Mouse (Mus musculus): ENCODE measurements at regions not wholly inside any gene's neighbourhood (a gene's known extent, or its start where the extent isn't known, plus 50 kb on each side); places are given as distances from the start of the nearest gene placed in this dataset.

DNA sequence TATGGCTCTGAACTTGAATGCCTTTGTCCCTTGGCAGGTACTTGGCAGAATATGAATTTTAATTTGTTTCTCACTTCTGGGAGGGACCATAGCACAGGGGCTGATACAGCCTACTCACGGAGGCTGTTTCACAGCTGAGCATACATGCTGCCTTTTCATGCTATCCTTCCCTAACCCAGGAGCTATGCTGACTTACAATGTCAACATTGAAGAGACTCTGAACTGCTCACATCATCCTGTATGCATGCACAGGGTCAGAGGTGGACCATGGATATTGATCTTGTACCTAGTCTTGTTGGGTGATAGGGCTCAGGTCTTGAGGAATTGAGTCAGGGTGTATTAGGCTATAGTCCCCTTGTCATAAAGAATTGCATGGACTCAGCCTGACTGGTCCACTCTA lies 74.5 kb downstream of the Cmpk2 start:
- Histone ChIP-seq H3K9ac (replicated peaks) (no peak overlapping the region), H3K4me2 (ENCODE audit: low read depth) (no peak overlapping the region), H3K4me1 (replicated peaks; ENCODE audit: control insufficient read depth in 2 of 2, insufficient read depth in 2 of 2, low read length in 1 of 2) (no peaks in the 10 kb centered on the region), H3K36me3 (replicated peaks; ENCODE audit: control insufficient read depth, insufficient read depth, low read depth) (no peaks in the 10 kb centered on the region), H3K27ac (no peak overlapping the region), H3K27me3 (ENCODE audit: control insufficient read depth, insufficient read depth, low read length) (no peaks in the 10 kb centered on the region), H3K4me3 (ENCODE audit: insufficient read depth in 1 of 2, low read depth in 2 of 2, low read length in 2 of 2) (no peak overlapping the region), H3K9me3 (ENCODE audit: control insufficient read depth, low read length) (no peaks in the 10 kb centered on the region)
- WGBS (ENCODE audit: insufficient replicate concordance): 64% methylated on average over 1 of the region's 1 CpGs
- no peak for ATAC-seq (ENCODE audit: insufficient read depth)
- DNase-seq (ENCODE audit: low read depth in 3 of 3, low spot score in 3 of 3): no peak
- TF ChIP-seq CTCF (IDR thresholded peaks at IDR 0.05; ENCODE audit: low read depth) (no peak), EP300 (IDR thresholded peaks at IDR 0.05; ENCODE audit: low read depth) (no peak)

- Histone ChIP-seq H3K27ac (no peak overlapping the region), H3K9me3 (ENCODE audit: control insufficient read depth, low read length) (no peaks in the 10 kb centered on the region), H3K4me2 (ENCODE audit: low read depth) (no peak overlapping the region), H3K4me1 (replicated peaks; ENCODE audit: control insufficient read depth in 2 of 2, insufficient read depth in 2 of 2, low read length in 1 of 2) (no peaks in the 10 kb centered on the region), H3K9ac (replicated peaks) (no peak overlapping the region), H3K4me3 (ENCODE audit: insufficient read depth in 1 of 2, low read depth in 2 of 2, low read length in 2 of 2) (no peak overlapping the region), H3K27me3 (ENCODE audit: control insufficient read depth, insufficient read depth, low read length) (no peaks in the 10 kb centered on the region), H3K36me3 (replicated peaks; ENCODE audit: control insufficient read depth, insufficient read depth, low read depth) (no peaks in the 10 kb centered on the region)
- DNase-seq (ENCODE audit: low read depth in 3 of 3, low spot score in 3 of 3): no peak
- TF ChIP-seq CTCF (IDR thresholded peaks at IDR 0.05; ENCODE audit: low read depth) (no peak), EP300 (IDR thresholded peaks at IDR 0.05; ENCODE audit: low read depth) (no peak)
- WGBS (ENCODE audit: insufficient replicate concordance): 22% methylated on average over 2 of the region's 2 CpGs
- no peak for ATAC-seq (ENCODE audit: insufficient read depth)
Measured at GRCm38 (mm10) chr12:26542451-26542850, 73.4 kb downstream of the Cmpk2 start.

DNA sequence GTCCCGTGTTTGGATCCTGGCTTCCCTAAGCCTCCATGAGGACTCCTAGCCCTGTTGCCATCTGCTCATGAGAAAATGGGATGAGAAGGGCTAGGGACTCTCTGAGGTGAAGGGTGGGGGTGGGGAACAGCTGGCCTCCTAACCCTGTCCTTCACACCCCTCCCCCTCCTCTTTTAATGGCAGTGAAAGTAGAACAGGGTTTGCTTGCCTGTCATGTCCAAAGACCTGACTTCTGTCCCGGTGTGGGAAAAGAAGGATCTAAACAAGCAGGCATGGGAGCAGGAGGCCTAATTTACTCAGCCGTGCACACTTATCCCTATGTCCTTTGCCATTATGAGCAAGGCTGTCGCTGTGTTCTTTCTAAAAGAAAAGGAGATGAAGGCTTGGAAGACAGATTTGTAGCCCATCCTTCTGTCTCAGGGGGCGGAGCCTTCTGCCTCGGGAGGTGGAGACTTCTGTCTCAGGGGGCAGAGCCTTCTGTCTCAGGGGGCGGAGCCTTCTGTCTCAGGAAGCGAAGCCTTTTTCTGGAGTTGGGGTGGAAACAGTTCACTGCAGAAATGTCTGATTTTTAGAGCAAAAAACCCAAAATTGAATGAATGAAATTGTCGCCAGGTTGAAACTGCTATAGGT lies 66.4 kb downstream of the Cmpk2 start:
- H3K9ac ChIP-seq (replicated peaks): no peak overlapping the region
- H3K36me3 ChIP-seq (replicated peaks; ENCODE audit: control insufficient read depth, insufficient read depth, low read depth): no peaks in the 10 kb centered on the region
- DNase-seq (ENCODE audit: low read depth in 3 of 3, low spot score in 3 of 3) (no peak), ATAC-seq (ENCODE audit: insufficient read depth) (no peak)
- H3K27me3 ChIP-seq (ENCODE audit: control insufficient read depth, insufficient read depth, low read length): no peaks in the 10 kb centered on the region
- TF ChIP-seq EP300 (IDR thresholded peaks at IDR 0.05; ENCODE audit: low read depth) (no peak), CTCF (IDR thresholded peaks at IDR 0.05; ENCODE audit: low read depth) (no peak)
- WGBS (ENCODE audit: insufficient replicate concordance): 60% methylated on average over 9 of the region's 9 CpGs
- H3K4me3 ChIP-seq (ENCODE audit: insufficient read depth in 1 of 2, low read depth in 2 of 2, low read length in 2 of 2): no peak overlapping the region
- no peak overlapping the region for H3K4me2 ChIP-seq (ENCODE audit: low read depth)
- no peaks in the 10 kb centered on the region for H3K9me3 ChIP-seq (ENCODE audit: control insufficient read depth, low read length)
- H3K4me1 ChIP-seq (replicated peaks; ENCODE audit: control insufficient read depth in 2 of 2, insufficient read depth in 2 of 2, low read length in 1 of 2): no peaks in the 10 kb centered on the region
- no peak overlapping the region for H3K27ac ChIP-seq

DNA sequence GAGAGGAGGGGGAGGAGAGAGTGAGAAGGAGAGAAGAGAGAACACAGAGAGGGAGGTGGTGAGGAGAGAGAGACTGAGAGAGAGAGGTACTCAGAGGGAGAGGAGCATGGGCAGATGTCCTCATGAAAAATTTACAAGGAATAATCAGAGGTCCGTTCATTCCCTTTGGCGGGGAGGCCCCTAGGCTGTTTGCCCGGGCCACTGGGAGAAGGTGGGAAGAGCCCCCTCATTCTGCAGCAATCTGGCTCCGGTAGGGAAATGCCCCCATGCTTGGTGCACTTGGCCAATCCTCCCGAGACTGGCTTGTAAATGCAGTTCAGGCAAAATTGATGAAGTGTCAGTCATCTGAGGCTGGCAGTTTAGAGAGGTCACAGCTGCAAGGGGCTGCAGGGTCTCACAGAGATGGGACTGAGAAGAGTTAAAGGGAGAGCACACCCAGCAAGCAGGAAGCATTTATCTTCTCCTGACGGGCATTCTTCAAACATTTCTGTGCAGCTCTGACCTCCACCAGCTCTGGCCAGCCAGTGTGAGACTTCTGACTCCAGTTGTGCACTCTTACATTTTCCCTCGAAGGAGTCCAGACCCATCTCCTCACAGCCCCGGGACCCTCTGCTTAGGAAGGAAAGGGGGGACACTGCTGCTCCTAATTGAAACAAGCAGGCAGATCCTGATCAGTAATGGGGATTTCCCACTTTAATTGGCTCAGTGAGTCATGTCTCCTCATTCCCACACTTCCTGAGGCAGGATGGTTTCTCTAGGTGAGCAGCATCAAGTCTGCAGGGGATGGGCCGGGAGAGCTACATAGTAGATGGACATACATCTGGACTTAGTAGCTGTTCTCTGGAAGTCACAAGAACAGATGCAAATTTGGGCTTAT lies 65.5 kb downstream of the Cmpk2 start:
- no peak for DNase-seq (ENCODE audit: low read depth in 3 of 3, low spot score in 3 of 3)
- 32% methylated on average over 9 of the region's 9 CpGs for WGBS (ENCODE audit: insufficient replicate concordance)
- H3K27me3 ChIP-seq (ENCODE audit: control insufficient read depth, insufficient read depth, low read length): no peaks in the 10 kb centered on the region

GRCm38 (mm10) chr12:26533641-26534151 lies 64.7 kb downstream of the Cmpk2 start:
- Histone ChIP-seq H3K27me3 (ENCODE audit: control insufficient read depth, insufficient read depth, low read length) (no peaks in the 10 kb centered on the region), H3K4me3 (ENCODE audit: insufficient read depth in 1 of 2, low read depth in 2 of 2, low read length in 2 of 2) (no peak overlapping the region), H3K4me2 (ENCODE audit: low read depth) (no peak overlapping the region), H3K4me1 (replicated peaks; ENCODE audit: control insufficient read depth in 2 of 2, insufficient read depth in 2 of 2, low read length in 1 of 2) (no peaks in the 10 kb centered on the region), H3K9ac (replicated peaks) (no peak overlapping the region), H3K27ac (no peak overlapping the region), H3K9me3 (ENCODE audit: control insufficient read depth, low read length) (no peaks in the 10 kb centered on the region), H3K36me3 (replicated peaks; ENCODE audit: control insufficient read depth, insufficient read depth, low read depth) (no peaks in the 10 kb centered on the region)
- WGBS (ENCODE audit: insufficient replicate concordance): 51% methylated on average over 9 of the region's 9 CpGs
- TF ChIP-seq CTCF (IDR thresholded peaks at IDR 0.05; ENCODE audit: low read depth) (no peak), EP300 (IDR thresholded peaks at IDR 0.05; ENCODE audit: low read depth) (no peak)
- ATAC-seq (ENCODE audit: insufficient read depth) (no peak), DNase-seq (ENCODE audit: low read depth in 3 of 3, low spot score in 3 of 3) (no peak)

More for the DNA sequence above, 65.5 kb downstream of the Cmpk2 start:
- H3K4me3 ChIP-seq (ENCODE audit: insufficient read depth in 1 of 2, low read depth in 2 of 2, low read length in 2 of 2): no peak overlapping the region
- H3K9me3 ChIP-seq (ENCODE audit: control insufficient read depth, low read length): no peaks in the 10 kb centered on the region
- no peak overlapping the region for H3K4me2 ChIP-seq (ENCODE audit: low read depth)
- no peaks in the 10 kb centered on the region for H3K4me1 ChIP-seq (replicated peaks; ENCODE audit: control insufficient read depth in 2 of 2, insufficient read depth in 2 of 2, low read length in 1 of 2)
- H3K36me3 ChIP-seq (replicated peaks; ENCODE audit: control insufficient read depth, insufficient read depth, low read depth): no peaks in the 10 kb centered on the region
- ATAC-seq (ENCODE audit: insufficient read depth): no peak
- H3K9ac ChIP-seq (replicated peaks): no peak overlapping the region
- no peak overlapping the region for H3K27ac ChIP-seq
- no peak for TF ChIP-seq CTCF (IDR thresholded peaks at IDR 0.05; ENCODE audit: low read depth)
- no peak for TF ChIP-seq EP300 (IDR thresholded peaks at IDR 0.05; ENCODE audit: low read depth)
